Mouse (Mus musculus) forebrain, embryonic 11.5 days (tissue): ENCODE data around the gene Srp68. TPM values are rescaled to one million over a fixed set of nuclear protein-coding genes. Genes with fewer than 3 reads are reported as not detected.

ENCODE experiments used
- ATAC-seq: fragments of 200-750 bp; cut with Nextera tagmentation; replicated peaks from 2 replicates; pipeline ENCODE4 v1.8.0; 2017; ENCODE audit warnings: moderate TSS enrichment; ENCODE audit not compliant: low FRiP score
- DNase-seq: peaks from one replicate; pipeline ENCODE4 v3.0.0-alpha.2; 2017; ENCODE audit warnings: low spot score
- H3K27ac ChIP-seq: fragments of 300-500 bp; sonication (generic); 2 replicates; pipeline ENCODE4 v1.5.1; 2014; ENCODE audit warnings: low read depth, low read length
- H3K27me3 ChIP-seq: fragments of 300-500 bp; sonication (generic); 2 replicates; pipeline ENCODE4 v1.6.1; 2014; ENCODE audit warnings: mild to moderate bottlenecking, low read length, mixed read lengths; ENCODE audit not compliant: control insufficient read depth, insufficient read depth
- H3K36me3 ChIP-seq: fragments of 300-500 bp; sonication (generic); 2 replicates; pipeline ENCODE4 v1.6.1; 2014; ENCODE audit warnings: mild to moderate bottlenecking, low read length, moderate library complexity, mixed read lengths; ENCODE audit not compliant: control insufficient read depth, insufficient read depth
- H3K4me1 ChIP-seq: fragments of 300-500 bp; sonication (generic); replicated peaks from 2 replicates; pipeline ENCODE4 v1.6.1; 2014; ENCODE audit warnings: low read length, mixed read lengths; ENCODE audit not compliant: control insufficient read depth, insufficient read depth
- H3K4me2 ChIP-seq: fragments of 300-500 bp; sonication (generic); 2 replicates; pipeline ENCODE4 v1.6.1; 2014; ENCODE audit warnings: low read depth, mild to moderate bottlenecking, low read length, moderate library complexity, mixed read lengths; ENCODE audit not compliant: severe bottlenecking
- H3K4me3 ChIP-seq: fragments of 300-500 bp; sonication (generic); 2 replicates; pipeline ENCODE4 v1.5.1; 2014; ENCODE audit warnings: low read depth, low read length
- H3K9ac ChIP-seq: fragments of 300-500 bp; sonication (generic); 2 replicates; pipeline ENCODE4 v1.6.1; 2014; ENCODE audit warnings: low read length
- H3K9me3 ChIP-seq: fragments of 300-500 bp; sonication (generic); 2 replicates; pipeline ENCODE4 v1.6.1; 2016; ENCODE audit warnings: low read length, mixed read lengths; ENCODE audit not compliant: control insufficient read depth
- WGBS: fragments of 180-500 bp; shearing (Covaris S2); extraction: QIAGEN DNeasy Blood & Tissue Kit; methylation state at CpG from one replicate; pipeline ENCODE4 v1.1.7; 2014; 5-methylcytosine and 5-hydroxymethylcytosine counted together
- polyA plus RNA-seq: library from polyadenylated mRNA; unstranded; fragments of >200 nt; fragmentation: Nextera tagmentation; extraction: Ambion mirVana; gene quantifications from 2 replicates; pipeline ENCODE4 v1.2.1, GENCODE M21; 2014

Srp68 gene
- polyA plus RNA-seq, 1 experiment from 2014 or later: 81.2 TPM

- Histone ChIP-seq H3K36me3 (peaks cover 4% of the 10 kb centered on the region; the same call in 1 of the 2 replicates), H3K4me1 (no peaks in the 10 kb centered on the region; the same call in 1 of the 2 replicates), H3K9me3 (no peaks in the 10 kb centered on the region), H3K27ac (no peak overlapping the region), H3K27me3 (no peaks in the 10 kb centered on the region; the same call in 1 of the 2 replicates), H3K9ac (peak overlapping the region; percentile 73), H3K4me3 (peak overlapping the region; percentile 70), H3K4me2 (peak overlapping the region; percentile 87)
- WGBS: 3% methylated on average over 53 of the region's 53 CpGs
- DNase-seq (peak; percentile 97), ATAC-seq (peak; percentile 91)
These were observed 32.3 kb upstream of the Srp68 start for GRCm38 (mm10) chr11:116306126-116306982.

GRCm38 (mm10) chr11:116305423-116305822, 31.4 kb upstream of the Srp68 start:
- Histone ChIP-seq H3K27me3 (no peaks in the 10 kb centered on the region; the same call in 1 of the 2 replicates), H3K36me3 (peaks cover 4% of the 10 kb centered on the region; the same call in 1 of the 2 replicates), H3K9ac (no peak overlapping the region; the same call in 1 of the 2 replicates), H3K9me3 (no peaks in the 10 kb centered on the region), H3K4me3 (no peak overlapping the region; the same call in 1 of the 2 replicates), H3K4me1 (no peaks in the 10 kb centered on the region; the same call in 1 of the 2 replicates), H3K4me2 (no peak overlapping the region; the same call in 1 of the 2 replicates), H3K27ac (no peak overlapping the region)
- ATAC-seq: no peak
- DNase-seq: no peak
- 96% methylated on average over 2 of the region's 2 CpGs for WGBS

GRCm38 (mm10) chr11:116298621-116299020, 24.6 kb upstream of the Srp68 start:
- Histone ChIP-seq H3K9ac (no peak overlapping the region), H3K4me3 (no peak overlapping the region), H3K9me3 (no peaks in the 10 kb centered on the region), H3K36me3 (peaks cover 5% of the 10 kb centered on the region; the same call in 1 of the 2 replicates), H3K27ac (no peak overlapping the region), H3K4me2 (no peak overlapping the region), H3K4me1 (no peaks in the 10 kb centered on the region), H3K27me3 (no peaks in the 10 kb centered on the region)
- DNase-seq: no peak
- WGBS: 89% methylated on average over 6 of the region's 6 CpGs
- no peak for ATAC-seq

- Histone ChIP-seq H3K4me3 (no peak overlapping the region), H3K36me3 (peaks cover 3% of the 10 kb centered on the region; the same call in 1 of the 2 replicates), H3K4me2 (no peak overlapping the region), H3K27ac (no peak overlapping the region), H3K9ac (no peak overlapping the region), H3K9me3 (no peaks in the 10 kb centered on the region), H3K27me3 (no peaks in the 10 kb centered on the region), H3K4me1 (no peaks in the 10 kb centered on the region)
- DNase-seq (no peak), ATAC-seq (no peak)
- WGBS: 92% methylated on average over 11 of the region's 11 CpGs
These were observed 24.2 kb upstream of the Srp68 start for GRCm38 (mm10) chr11:116298221-116298620.

- Histone ChIP-seq H3K4me2 (no peak overlapping the region), H3K4me1 (no peaks in the 10 kb centered on the region), H3K27me3 (no peaks in the 10 kb centered on the region), H3K27ac (no peak overlapping the region), H3K4me3 (no peak overlapping the region), H3K9me3 (no peaks in the 10 kb centered on the region), H3K36me3 (peaks cover 2% of the 10 kb centered on the region; the same call in 1 of the 2 replicates), H3K9ac (no peak overlapping the region)
- 79% methylated on average over 3 of the region's 3 CpGs for WGBS
- no peak for DNase-seq
- no peak for ATAC-seq
These were observed 23.0 kb upstream of the Srp68 start for GRCm38 (mm10) chr11:116297017-116297416.

GRCm38 (mm10) chr11:116296191-116296734, 22.2 kb upstream of the Srp68 start:
- DNase-seq (peak; percentile 50), ATAC-seq (no peak)
- Histone ChIP-seq H3K36me3 (peaks cover 2% of the 10 kb centered on the region; the same call in 1 of the 2 replicates), H3K9me3 (no peaks in the 10 kb centered on the region), H3K4me1 (no peaks in the 10 kb centered on the region), H3K4me2 (no peak overlapping the region), H3K4me3 (no peak overlapping the region), H3K9ac (no peak overlapping the region), H3K27me3 (no peaks in the 10 kb centered on the region), H3K27ac (no peak overlapping the region)
- WGBS: 89% methylated on average over 8 of the region's 8 CpGs

GRCm38 (mm10) chr11:116294319-116294718, 20.3 kb upstream of the Srp68 start:
- no peak for DNase-seq

GRCm38 (mm10) chr11:116293538-116294137, 19.6 kb upstream of the Srp68 start:
- H3K9me3 ChIP-seq: no peaks in the 10 kb centered on the region
- H3K27me3 ChIP-seq: no peaks in the 10 kb centered on the region
- H3K9ac ChIP-seq: no peak overlapping the region
- 87% methylated on average over 12 of the region's 12 CpGs for WGBS
- no peak for ATAC-seq
- H3K4me1 ChIP-seq: no peaks in the 10 kb centered on the region
- DNase-seq: no peak
- no peak overlapping the region for H3K27ac ChIP-seq
- H3K36me3 ChIP-seq: no peaks in the 10 kb centered on the region; the same call in 1 of the 2 replicates
- no peak overlapping the region for H3K4me2 ChIP-seq
- H3K4me3 ChIP-seq: no peak overlapping the region

More at GRCm38 (mm10) chr11:116294319-116294718, 20.3 kb upstream of the Srp68 start:
- no peak for ATAC-seq
- Histone ChIP-seq H3K9ac (no peak overlapping the region), H3K27me3 (no peaks in the 10 kb centered on the region), H3K4me3 (no peak overlapping the region), H3K27ac (no peak overlapping the region), H3K4me1 (no peaks in the 10 kb centered on the region), H3K4me2 (no peak overlapping the region), H3K36me3 (no peaks in the 10 kb centered on the region; the same call in 1 of the 2 replicates), H3K9me3 (no peaks in the 10 kb centered on the region)
- 36% methylated on average over 5 of the region's 5 CpGs for WGBS
